Mouse (Mus musculus) yolk sac, embryonic 10.5 days (tissue): ENCODE measurements at regions not wholly inside any gene's neighbourhood (a gene's known extent, or its start where the extent isn't known, plus 50 kb on each side); places are given as distances from the start of the nearest gene placed in this dataset.
"Not testable (repeated sequence)": the region's sequence is repeated elsewhere in the genome, so short reads cannot be mapped to it uniquely, and the experiment has no call there.

Experiments used
- DNase-seq: peaks from one replicate; pipeline ENCODE4 v3.0.0-alpha.2; 2017; ENCODE audit warnings: low spot score

- DNase-seq = no peak
These were observed 52.3 kb upstream of the Gpd2 start for GRCm38 (mm10) chr2:57185151-57185550.

DNA sequence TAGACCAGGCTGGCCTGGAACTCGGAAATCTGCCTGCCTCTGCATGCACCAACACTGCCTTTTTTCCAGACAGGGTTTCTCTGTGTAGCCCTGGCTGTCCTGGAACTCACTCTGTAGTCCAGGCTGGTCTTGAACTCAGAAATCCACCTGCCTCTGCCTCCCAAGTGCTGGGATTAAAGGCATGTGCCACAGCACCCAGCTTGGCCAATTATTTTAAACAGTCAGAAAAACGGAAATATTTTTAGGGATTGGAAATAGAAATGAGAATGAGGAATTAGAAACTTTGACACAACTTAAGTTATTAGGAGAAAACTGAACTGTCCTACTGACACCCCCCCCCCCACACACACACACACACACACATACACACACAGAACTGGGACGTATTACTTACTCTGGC, 54.3 kb upstream of the Gpd2 start:
- not testable (repeated sequence) for DNase-seq

DNA sequence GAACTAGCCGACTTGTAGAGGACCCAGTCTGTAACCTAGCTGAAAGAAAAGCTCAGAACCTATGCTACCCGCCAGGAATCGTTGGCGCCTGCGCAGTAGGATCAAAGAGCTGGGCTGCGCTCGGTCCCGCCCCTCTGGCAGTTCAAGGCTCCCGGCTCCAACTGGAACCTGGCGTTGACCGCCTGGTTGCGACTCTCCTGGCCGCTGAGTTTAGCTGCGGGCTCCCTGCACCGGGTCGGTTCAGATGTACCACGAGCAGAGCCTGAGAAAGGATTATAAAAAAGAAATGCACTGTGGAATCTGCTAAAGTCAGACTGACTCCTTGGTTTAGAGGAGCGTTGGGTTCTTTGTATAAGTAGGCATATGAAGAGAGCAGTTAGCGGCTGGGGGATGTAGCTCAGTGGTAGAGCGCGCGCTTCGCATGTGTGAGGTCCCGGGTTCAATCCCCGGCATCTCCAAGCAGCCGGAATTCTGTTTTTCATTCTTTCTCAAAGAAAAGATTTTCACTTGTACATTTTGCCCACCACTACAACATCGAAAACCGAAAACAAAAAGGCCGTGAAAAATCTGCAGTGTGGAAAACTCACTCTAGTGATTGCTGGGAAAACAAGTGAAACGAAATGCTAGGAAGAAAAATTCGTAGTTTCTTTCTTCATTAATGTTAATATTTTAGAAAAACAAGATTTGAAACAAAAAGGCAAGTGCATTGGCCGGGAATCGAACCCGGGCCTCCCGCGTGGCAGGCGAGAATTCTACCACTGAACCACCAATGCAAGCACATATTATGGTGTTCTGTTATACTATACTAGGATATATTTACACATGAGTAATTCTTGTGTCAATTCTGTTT, 55.5 kb upstream of the Gpd2 start:
- DNase-seq = peak; percentile 92

GRCm38 (mm10) chr2:57181350-57181691, 56.1 kb upstream of the Gpd2 start:
- no peak for DNase-seq

GRCm38 (mm10) chr2:57178056-57178455, 54.3 kb upstream of the Nr4a2 start:
- no peak for DNase-seq

- DNase-seq = no peak
These were observed 52.7 kb upstream of the Nr4a2 start for GRCm38 (mm10) chr2:57176547-57176946.

DNA sequence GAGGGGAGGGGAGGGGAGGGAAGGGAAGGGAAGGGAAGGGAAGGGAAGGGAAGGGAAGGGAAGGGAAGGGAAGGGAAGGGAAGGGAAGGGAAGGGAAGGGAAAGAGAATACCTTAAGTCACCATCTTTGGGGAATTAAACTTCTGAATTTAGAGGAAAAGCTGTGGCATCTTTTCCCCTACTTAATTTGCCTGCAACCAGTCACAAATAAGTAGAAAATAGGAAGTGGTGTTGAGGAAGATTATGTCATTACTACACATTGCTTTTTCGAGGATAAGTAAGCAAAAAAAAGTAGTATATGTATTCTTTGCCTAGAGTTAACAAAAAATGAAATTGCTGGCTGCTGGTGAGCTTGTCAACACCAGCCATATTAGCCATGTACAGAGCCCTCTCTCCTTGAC, 51.4 kb upstream of the Nr4a2 start:
- DNase-seq = no peak
